Mouse (Mus musculus): ENCODE measurements around the gene Smyd5.

Gene Smyd5

DNA sequence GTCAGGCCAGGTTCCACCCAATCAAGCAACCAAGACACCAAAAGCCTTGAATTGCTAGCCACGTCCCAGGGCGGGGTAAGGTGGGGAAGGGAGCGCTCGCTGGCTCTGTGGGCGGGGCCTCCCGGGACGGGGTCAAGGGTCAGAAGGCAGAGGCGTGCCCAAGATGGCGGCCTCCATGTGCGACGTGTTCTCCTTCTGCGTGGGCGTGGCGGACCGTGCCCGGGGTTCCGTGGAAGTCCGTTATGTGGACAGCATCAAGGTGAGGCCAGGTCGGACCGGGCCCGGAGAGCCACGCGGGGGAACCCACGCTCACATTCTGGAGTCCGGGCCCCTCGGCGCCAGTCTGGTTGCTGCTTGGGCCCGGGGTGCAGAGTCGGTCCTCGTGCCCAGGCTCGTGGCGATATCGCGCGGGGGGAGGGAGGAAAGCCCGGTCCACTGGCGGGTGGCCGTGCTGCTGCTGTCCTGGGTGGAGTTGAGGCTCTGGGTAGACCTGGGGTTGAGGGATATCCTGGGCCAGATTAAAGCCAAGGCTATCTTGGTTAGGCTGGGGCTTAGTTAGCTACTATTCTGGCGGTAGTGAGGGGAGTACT is at the start of gene Smyd5:
Gene Smyd5 (plus strand): TSS at position 148 of the 590 bp plus-strand sequence.
- DNase-seq (ENCODE audit: low spot score in 2 of 2) = peak; percentile 71 to 75

DNA sequence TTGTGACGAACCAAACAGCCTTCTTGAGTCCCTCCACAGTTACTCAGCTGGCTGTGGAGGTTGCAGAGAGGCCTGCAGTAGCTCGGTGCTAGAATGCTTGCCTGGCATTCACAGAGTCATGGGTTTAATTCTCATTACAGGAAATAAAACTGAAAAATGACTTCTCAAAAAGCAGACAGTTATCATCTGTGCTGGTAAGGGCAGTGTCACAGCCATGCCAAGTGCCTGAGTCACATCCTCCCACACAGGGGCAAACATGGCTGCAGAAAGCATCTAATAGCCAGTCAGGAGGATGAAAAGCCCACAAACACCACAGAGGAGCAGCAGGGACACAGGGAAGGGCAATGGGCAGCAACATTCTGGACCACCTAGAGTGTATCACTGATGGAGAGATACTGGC is 49.0 kb upstream of the Smyd5 start:
- no peak for DNase-seq (ENCODE audit: low spot score in 2 of 2)

DNA sequence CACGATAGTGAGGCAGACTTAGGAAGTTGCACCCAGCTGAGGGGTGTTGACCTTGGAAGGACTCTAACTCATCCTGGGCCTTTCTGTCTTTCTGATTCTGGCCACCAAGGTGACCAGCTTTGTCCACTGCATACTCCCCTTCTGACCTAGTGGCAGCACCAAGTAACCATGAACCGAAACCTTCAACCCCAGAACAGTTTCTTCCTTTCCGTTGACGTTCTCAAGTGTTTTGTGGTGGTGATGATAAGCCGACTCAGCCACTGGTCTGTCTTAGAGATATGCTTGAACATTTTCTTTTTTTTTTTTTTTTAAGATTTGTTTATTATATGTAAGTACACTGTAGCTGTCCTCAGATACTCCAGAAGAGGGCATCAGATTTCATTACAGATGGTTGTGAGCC is 43.2 kb upstream of the Smyd5 start:
- no peak for DNase-seq (ENCODE audit: low spot score in 2 of 2)

DNA sequence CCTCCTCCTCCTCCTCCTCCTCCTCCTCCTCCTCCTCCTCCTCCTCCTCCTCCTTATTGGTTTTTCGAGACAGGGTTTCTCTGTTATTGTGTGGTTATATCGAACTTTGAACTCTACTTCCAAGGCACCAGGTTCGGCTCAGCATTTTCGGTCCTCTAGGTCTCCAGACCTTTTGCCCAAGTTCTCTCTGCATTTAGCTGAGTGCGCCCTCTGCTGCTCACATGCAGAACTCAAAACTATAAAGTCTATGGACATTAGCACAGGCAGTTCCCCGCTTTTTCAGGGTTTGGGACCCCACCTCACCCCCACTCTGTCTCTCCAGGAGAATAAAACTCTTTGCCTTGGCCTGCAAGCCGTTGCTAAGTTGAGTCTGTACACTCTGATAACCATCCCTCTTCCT is 40.0 kb upstream of the Smyd5 start:
- DNase-seq (ENCODE audit: low spot score in 2 of 2) = peak in 1 of 2 experiments; percentile 68

DNA sequence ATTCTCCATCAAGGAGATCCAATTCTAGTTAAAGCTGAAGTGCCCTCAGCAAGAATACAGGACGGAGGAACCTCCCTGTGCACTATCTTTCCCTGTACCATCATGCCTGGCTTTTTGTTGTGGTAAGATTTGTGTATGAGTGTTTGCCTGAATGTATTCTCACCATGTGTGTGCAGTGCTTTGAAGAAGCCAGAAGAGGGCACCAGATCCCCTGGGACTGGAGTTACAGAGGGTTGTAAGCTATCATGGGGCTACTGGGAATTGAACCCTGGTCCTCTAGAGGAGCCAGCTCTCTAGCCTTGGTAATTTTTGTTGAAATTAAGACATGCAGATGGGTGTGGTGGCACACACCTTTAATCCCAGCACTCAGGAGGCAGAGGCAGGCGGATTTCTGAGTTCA is 36.4 kb upstream of the Smyd5 start:
- no peak for DNase-seq (ENCODE audit: low spot score in 2 of 2)

GRCm38 (mm10) chr6:85397165-85397564 is 34.6 kb upstream of the Smyd5 start:
- no peak for DNase-seq (ENCODE audit: low spot score in 2 of 2)

DNA sequence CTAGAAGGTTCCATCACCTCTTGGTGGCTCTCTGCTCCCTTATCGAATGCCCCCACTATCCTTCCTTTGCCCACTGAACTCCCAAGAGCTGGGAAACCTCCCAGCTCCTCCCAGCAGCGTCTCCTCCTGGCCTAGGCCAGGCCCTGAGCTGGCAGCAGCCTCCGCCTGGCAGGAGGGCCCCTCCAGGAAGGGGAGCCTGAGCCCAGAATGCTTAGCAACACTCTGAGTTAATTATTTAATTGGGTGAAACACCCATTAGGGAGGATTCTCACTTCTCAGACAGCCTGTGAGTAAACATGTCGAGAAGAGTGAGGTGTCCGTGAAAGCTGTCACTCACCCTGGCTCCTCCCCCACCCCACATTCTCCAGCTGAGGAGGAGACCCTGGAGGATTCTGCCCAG is 32.1 kb upstream of the Smyd5 start:
- no peak for DNase-seq (ENCODE audit: low spot score in 2 of 2)

DNA sequence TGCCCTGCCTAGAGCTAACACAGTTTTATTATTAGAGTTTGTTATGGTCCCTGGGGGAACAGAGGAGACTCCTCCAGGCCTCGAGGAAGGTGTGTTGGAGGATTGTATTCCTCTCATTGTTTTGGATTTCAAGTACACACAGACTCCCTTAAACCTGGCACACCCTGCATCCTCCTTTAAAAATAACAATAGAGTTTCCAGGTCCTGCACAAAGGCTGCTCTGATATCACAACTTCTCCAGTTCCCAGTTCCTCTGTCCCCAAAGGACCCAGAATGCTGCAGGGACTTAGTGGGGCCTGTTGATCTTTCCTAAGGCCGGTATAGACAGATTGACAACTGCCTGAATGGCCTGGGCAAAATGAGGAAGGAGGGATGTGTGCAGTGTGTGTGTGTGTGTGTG is 29.2 kb upstream of the Smyd5 start:
- no peak for DNase-seq (ENCODE audit: low spot score in 2 of 2)

DNA sequence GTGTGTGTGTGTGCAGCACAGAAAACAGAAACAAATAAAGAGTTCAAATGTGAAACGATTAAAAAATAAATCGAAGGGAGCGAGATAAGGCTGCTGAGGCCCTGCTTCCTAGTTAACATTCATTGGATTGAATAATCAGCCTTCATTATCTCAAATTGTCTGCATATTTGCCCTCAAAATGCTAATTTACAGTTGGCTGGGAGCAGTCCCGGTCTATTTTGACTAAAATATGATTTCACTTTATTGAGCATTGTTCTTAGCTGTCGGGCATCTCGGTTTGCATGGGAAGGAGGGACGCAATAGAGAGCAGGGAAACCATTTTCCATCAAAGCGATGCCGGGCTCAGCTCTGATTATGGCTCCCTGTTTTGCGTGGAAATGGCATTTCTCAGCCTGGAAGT is 28.8 kb upstream of the Smyd5 start:
- no peak for DNase-seq (ENCODE audit: low spot score in 2 of 2)

- no peak for DNase-seq (ENCODE audit: low spot score in 2 of 2)
Measured at GRCm38 (mm10) chr6:85409003-85409402, 22.8 kb upstream of the Smyd5 start.

GRCm38 (mm10) chr6:85410771-85411273 is 21.0 kb upstream of the Smyd5 start:
- DNase-seq (ENCODE audit: low spot score in 2 of 2) = peak in 1 of 2 experiments; percentile 53

- no peak for DNase-seq (ENCODE audit: low spot score in 2 of 2)
Measured at GRCm38 (mm10) chr6:85415829-85416228, 16.0 kb upstream of the Smyd5 start.

DNA sequence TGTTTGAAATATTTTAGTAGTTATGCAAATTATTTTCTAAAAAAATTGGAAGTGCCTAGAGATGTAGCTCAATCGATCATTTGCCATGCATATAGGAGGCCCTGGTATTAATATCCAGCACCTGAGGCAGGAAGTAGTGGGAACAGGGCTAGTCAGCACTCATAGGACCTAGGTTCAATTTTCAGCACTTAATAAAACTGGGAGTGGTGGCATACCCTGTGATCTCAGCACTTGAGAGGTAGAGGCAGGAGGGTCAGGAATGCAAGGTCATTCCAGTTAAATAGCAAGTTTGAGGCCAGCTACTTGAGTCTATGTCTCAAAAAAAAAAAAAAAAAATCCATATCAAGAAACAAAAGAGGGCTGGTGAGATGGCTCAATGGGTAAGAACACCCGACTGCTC is 12.6 kb upstream of the Smyd5 start:
- DNase-seq (ENCODE audit: low spot score in 2 of 2) = no peak

DNA sequence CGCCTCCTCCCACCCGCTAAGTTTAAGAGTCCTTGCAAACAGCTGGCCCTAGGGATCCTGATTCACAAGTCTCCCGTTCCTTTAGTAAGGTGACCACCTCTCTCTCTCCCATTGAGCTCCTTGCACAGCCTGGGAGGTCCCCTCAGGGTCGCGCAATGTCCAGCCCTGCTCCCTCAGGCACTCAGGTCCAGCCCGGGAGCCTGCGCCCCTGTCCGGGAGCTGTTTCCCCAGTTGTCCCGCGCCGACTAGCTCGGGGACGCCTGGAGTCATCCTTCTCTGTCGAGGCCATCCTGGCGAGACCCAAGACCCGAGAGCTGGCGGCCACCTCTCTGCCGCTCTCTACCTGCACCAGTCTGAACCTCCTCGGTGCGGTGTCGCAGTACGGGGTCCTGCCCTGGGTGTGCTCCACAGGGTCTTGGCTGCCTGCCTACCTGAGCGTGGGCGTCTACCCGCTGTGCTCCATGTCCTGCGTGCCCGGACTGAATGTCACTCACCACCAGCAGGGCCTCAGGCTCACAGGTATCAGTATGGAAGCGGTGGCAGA is 7.9 kb upstream of the Smyd5 start, which contains the start of gene Noto:
Gene Noto (plus strand): TSS at position 51 of the 544 bp plus-strand sequence.
- DNase-seq (ENCODE audit: low spot score in 2 of 2) = no peak

- no peak for DNase-seq (ENCODE audit: low spot score in 2 of 2)
Measured at GRCm38 (mm10) chr6:85431274-85431841, 431 bp upstream of the Smyd5 start.

DNA sequence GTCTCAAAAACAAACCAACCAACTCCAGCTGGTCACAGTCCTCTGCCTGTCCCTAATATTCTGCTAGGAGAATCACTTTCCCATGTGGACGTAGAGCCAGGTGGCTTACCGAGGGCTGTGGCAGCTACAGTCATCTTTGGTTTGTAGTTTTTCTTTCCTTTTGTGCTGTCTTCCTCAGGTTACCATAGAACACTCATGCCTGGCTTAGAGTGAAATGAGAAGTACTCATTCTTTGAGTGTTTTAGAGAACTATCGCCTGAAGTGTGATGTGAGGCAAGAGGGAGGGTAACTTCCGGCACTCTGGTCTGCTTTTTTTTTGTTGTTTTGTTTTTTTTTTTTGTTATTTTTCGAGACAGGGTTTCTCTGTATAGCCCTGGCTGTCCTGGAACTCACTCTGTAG is 2.1 kb downstream of the Smyd5 start:
- DNase-seq (ENCODE audit: low spot score in 2 of 2) = no peak

DNA sequence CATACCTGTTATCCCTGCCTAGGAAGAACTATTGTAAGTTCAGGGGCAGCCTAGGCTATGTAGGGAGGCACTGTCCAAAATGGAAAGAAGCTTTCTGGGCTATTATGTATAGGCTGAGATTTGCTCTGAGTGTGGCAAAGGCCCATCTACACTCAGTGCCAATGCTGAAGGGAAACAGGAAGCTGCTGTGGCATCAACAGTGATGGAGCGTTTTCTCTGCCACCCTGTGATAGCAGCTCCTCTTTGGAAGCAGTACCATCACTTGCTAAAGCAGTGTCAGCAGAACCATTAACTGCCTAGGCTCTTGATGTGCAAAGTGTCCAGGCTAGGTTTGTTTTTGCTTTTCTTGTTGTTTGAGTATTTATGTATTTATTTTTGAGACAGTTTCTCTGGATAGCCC is 4.4 kb downstream of the Smyd5 start:
- DNase-seq (ENCODE audit: low spot score in 2 of 2) = no peak

- DNase-seq (ENCODE audit: low spot score in 2 of 2) = no peak
Measured at GRCm38 (mm10) chr6:85436631-85437030, 4.8 kb downstream of the Smyd5 start.

DNA sequence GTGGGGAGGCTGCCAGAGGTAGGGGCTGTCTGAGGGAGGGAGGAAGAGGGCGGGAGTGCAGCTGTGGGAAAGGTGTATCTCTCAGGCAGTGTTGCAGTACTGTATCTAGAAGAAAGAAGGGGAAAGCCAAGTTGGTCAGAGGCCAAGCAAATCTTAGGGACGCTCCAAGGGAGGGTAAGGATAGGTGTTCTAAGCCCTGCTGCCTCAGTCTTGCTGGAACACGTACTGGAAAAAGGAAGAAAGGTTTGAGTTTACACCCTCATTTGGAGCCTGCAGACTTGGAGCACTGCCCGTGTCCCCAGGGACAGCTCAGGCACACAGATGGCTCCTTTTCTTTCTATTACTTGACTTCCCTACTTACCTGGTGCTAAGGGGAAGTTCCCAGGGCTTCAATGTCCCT is 9.4 kb downstream of the Smyd5 start:
- DNase-seq (ENCODE audit: low spot score in 2 of 2) = no peak

GRCm38 (mm10) chr6:85443488-85444233 is 11.9 kb downstream of the Smyd5 start:
- DNase-seq (ENCODE audit: low spot score in 2 of 2) = no peak

DNA sequence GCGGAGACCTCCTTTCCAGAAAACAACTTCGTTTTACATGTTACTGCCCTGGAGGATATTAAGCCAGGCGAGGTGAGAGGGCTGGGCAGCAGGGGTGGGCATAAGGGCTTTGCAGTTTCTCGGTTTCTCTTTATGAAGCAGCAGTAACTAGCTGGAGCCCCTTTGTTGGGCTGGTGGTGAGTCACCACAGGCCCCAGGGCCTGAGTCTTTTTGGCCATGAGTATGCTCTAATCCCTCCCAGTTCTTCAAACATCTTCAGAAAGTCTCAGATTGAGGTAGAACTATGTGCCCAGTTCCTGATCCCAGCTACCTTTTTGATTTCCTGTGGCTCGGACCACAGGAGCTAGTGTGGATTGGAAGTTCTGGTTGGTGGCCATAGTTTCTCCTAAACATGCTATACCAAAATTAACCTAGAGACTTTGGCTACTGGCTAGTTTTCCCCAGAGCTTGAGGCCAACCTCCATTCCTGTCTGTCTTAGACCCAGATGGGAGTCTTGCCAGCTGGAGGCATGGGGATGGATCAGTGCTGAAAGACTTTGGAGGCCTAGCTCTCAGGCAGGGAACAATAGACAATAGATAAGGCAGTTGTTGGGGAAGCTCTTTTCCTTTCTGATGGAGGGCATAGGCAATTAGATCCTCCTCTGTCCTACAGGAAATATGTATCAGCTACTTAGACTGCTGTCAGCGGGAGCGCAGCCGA is 12.6 kb downstream of the Smyd5 start:
- DNase-seq (ENCODE audit: low spot score in 2 of 2) = no peak

- no peak for DNase-seq (ENCODE audit: low spot score in 2 of 2)
Measured at GRCm38 (mm10) chr6:85445286-85445685, 13.5 kb downstream of the Smyd5 start.

Measured in frontal cortex, postnatal 10 days (tissue).